Mouse (Mus musculus): ENCODE results near the gene Ano1.

Gene Ano1

GRCm38 (mm10) chr7:144717736-144718135 is 34.0 kb downstream of the Ano1 start:
- no peak for DNase-seq (ENCODE audit: extremely low spot score, low read depth, low spot score)

- DNase-seq (ENCODE audit: extremely low spot score, low read depth, low spot score): no peak
Observed at GRCm38 (mm10) chr7:144697870-144698269, 53.9 kb downstream of the Ano1 start.

- DNase-seq (ENCODE audit: extremely low spot score, low read depth, low spot score): peak; percentile 8
Observed at GRCm38 (mm10) chr7:144696764-144697704, 54.7 kb downstream of the Ano1 start.

- no peak for DNase-seq (ENCODE audit: extremely low spot score, low read depth, low spot score)
Observed at GRCm38 (mm10) chr7:144689855-144690254, 61.9 kb downstream of the Ano1 start.

GRCm38 (mm10) chr7:144689136-144689535 is 62.6 kb downstream of the Ano1 start:
- DNase-seq (ENCODE audit: extremely low spot score, low read depth, low spot score): no peak

- no peak for DNase-seq (ENCODE audit: extremely low spot score, low read depth, low spot score)
Observed at GRCm38 (mm10) chr7:144687663-144688381, 64.0 kb downstream of the Ano1 start.

GRCm38 (mm10) chr7:144684947-144685346 is 66.8 kb downstream of the Ano1 start:
- DNase-seq (ENCODE audit: extremely low spot score, low read depth, low spot score): no peak

- DNase-seq (ENCODE audit: extremely low spot score, low read depth, low spot score): no peak
Observed at GRCm38 (mm10) chr7:144684467-144684866, 67.3 kb downstream of the Ano1 start.

GRCm38 (mm10) chr7:144680096-144680495 is 71.7 kb downstream of the Ano1 start:
- DNase-seq (ENCODE audit: extremely low spot score, low read depth, low spot score): no peak

- no peak for DNase-seq (ENCODE audit: extremely low spot score, low read depth, low spot score)
Observed at GRCm38 (mm10) chr7:144678241-144679030, 73.3 kb downstream of the Ano1 start.

- no peak for DNase-seq (ENCODE audit: extremely low spot score, low read depth, low spot score)
Observed at GRCm38 (mm10) chr7:144677341-144678086, 74.3 kb downstream of the Ano1 start.

GRCm38 (mm10) chr7:144675632-144676031 is 76.1 kb downstream of the Ano1 start:
- no peak for DNase-seq (ENCODE audit: extremely low spot score, low read depth, low spot score)

GRCm38 (mm10) chr7:144669895-144670294 is 81.9 kb downstream of the Ano1 start:
- no peak for DNase-seq (ENCODE audit: extremely low spot score, low read depth, low spot score)

- DNase-seq (ENCODE audit: extremely low spot score, low read depth, low spot score): peak; percentile 16
Observed at GRCm38 (mm10) chr7:144668603-144669278, 83.0 kb downstream of the Ano1 start.

- DNase-seq (ENCODE audit: extremely low spot score, low read depth, low spot score): no peak
Observed at GRCm38 (mm10) chr7:144667091-144667490, 84.7 kb downstream of the Ano1 start.

- no peak for DNase-seq (ENCODE audit: extremely low spot score, low read depth, low spot score)
Observed at GRCm38 (mm10) chr7:144665585-144665984, 86.2 kb downstream of the Ano1 start.

- DNase-seq (ENCODE audit: extremely low spot score, low read depth, low spot score): no peak
Observed at GRCm38 (mm10) chr7:144663566-144663965, 88.2 kb downstream of the Ano1 start.

GRCm38 (mm10) chr7:144656261-144656967 is 95.4 kb downstream of the Ano1 start:
- no peak for DNase-seq (ENCODE audit: extremely low spot score, low read depth, low spot score)

- peak; percentile 39 for DNase-seq (ENCODE audit: extremely low spot score, low read depth, low spot score)
Observed at GRCm38 (mm10) chr7:144653681-144654425, 97.9 kb downstream of the Ano1 start.
